Mouse (Mus musculus) yolk sac, embryonic 10.5 days (tissue): ENCODE measurements around the gene Sympk.
A peak's percentile ranks its signal among the peaks of the same experiment; 100 is the strongest.
"Not testable (repeated sequence)": the region's sequence is repeated elsewhere in the genome, so short reads cannot be mapped to it uniquely, and the experiment has no call there.

Experiments
- DNase-seq: peaks from one replicate; pipeline ENCODE4 v3.0.0-alpha.2; 2017; ENCODE audit warnings: low spot score

Gene Sympk

GRCm38 (mm10) chr7:19052345-19053135 lies 28.4 kb downstream of the Sympk start:
- DNase-seq, result no peak

DNA sequence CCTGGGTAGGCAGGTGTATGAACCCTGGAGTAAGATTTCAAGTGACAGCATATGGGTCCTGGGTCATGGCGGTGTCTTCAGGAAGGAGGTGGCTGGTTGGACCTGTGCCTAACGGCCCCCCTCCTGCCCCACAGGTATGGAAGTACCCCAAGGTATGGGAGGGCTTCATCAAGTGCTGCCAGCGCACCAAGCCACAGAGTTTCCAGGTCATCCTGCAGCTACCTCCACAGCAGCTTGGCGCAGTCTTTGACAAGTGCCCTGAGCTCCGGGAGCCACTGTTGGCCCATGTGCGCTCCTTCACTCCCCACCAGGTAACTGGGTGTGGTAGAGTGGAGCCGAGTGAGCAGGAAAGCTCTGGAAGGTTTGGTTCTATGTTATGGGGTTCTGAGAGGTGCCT lies 29.0 kb downstream of the Sympk start:
- DNase-seq, result no peak

GRCm38 (mm10) chr7:19054047-19054776 lies 30.0 kb downstream of the Sympk start, which contains the start of gene Rsph6a:
Rsph6a (plus strand) TSS chr7:19054690.
- DNase-seq, result peak; percentile 23

DNA sequence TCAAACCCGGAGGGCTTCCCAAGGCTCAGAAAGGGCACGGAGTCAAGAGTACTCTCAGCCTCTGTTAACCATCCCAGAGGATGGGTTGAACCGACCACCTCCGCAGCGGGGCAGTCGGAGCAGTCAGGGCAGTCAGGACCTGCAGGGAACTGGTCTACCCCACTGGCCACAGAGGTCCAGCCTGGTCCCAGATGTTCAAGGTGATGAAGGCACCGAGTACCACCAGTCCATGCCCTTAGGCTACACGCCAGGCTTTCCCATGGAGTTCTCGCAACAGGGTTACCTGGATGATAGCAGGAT lies 30.6 kb downstream of the Sympk start:
- no peak for DNase-seq

DNA sequence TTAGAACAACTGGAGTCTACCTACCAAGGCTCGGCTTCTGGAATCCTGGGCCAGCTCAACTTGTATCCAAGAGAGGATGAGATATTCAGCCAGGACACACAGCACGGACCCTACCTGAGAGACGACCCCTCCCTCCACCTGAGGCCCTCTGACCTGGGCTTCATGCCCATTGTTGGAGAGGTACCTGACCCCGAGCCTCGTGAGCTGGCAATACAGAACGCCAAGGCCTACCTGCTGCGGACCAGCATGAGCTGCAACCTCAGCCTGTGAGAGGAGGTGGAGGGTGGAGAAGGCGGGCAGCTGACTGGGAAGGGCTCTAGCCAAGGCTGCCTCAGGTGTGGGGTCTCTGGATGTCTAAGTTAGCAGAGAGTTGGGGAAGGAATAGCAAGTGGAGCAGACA lies 30.9 kb downstream of the Sympk start:
- no peak for DNase-seq

DNA sequence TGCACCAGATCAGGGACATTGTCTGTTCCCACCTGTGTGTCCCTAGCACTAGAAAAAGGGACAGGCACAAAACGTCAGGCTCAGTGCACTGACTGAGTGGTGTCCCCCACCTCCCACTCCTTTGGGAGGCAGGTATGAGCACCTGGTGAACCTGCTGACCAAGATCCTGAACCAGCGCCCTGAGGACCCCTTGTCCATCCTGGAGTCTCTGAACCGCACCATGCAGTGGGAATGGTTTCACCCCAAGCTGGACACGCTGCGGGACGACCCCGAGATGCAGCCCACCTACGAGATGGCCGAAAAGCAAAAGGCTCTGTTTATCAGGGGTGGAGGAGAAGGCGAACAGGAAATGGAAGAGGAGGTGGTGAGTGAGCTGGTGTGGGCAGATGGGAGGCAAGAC lies 33.2 kb downstream of the Sympk start:
- DNase-seq, result no peak

DNA sequence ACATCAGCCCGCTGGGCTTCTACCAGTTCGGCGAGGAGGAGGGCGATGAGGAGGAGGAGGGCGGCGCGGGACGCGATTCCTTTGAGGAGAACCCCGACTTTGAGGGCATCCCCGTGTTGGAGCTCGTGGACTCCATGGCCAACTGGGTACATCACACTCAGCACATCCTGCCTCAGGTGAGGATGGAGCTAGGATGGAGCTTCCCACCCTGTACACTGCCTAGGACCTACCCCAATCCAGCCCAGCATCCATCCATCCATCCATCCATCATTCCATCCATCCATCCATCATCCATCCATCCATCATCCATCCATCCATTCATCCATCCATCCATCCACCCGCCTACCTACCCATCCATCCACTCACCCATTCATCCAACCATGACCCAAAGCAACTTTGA lies 41.7 kb downstream of the Sympk start:
- DNase-seq, result no peak

DNA sequence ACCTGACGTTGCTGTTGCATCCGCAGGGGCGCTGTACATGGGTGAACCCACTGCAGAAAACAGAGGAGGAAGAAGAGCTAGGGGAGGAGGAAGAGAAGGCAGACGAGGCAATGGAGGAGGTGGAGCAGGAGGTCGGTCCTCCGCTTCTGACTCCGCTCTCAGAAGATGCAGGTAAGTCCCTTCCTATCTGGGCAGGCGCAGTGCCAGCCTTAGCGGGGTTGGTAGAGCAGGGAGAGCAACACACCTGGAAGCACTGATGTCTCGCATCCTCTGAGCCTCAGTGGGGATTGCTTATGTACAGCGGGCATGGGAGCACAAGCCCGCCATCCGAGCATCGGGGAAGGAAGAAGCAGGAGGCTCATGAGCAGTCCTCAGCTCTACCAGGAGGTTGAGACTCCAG lies 42.9 kb downstream of the Sympk start:
- DNase-seq, result no peak

- DNase-seq, result no peak
Measured at GRCm38 (mm10) chr7:19067935-19068334, 43.8 kb downstream of the Sympk start.

DNA sequence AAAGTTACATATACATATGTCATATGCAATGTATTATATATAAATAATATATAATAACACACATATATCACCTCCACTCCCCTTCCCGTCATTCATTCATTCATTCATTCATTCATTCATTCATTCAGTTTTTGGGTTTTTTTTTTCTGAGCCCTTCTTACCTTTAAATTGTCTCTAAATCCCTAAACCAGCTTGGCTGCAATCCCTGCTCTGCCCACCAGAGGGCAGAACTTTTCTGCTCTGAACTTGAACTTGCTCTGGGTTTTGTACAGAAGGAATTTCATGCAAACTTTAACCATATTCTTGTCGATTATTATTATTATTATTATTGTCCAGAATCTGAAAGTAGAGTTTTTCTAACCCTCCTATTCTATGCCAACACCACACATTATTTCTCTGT lies 44.5 kb downstream of the Sympk start:
- no peak for DNase-seq

DNA sequence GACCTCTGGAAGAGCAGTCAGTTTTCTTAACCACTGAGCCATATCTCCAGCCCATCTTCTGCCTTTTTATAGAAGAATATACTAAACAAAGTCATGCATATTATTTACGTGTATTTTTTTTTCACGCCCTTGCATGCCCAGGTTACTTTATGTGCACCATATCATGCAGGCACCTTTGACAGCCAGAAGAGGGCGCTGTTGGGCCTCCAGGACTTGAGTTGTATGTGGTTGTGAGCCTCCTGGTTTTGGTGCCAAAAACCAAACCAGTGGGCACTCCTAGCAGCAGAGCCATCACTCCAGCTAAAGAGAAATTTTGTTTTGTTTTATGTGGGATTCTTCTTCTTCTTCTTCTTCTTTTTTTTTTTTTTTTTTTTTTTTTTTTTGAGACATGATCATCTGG lies 45.3 kb downstream of the Sympk start:
- no peak for DNase-seq

GRCm38 (mm10) chr7:19071024-19071423 lies 46.8 kb downstream of the Sympk start:
- DNase-seq, result not testable (repeated sequence)

GRCm38 (mm10) chr7:19073504-19073903 lies 49.3 kb downstream of the Sympk start:
- no peak for DNase-seq

GRCm38 (mm10) chr7:19074494-19074893 lies 50.3 kb downstream of the Sympk start:
- DNase-seq, result no peak

DNA sequence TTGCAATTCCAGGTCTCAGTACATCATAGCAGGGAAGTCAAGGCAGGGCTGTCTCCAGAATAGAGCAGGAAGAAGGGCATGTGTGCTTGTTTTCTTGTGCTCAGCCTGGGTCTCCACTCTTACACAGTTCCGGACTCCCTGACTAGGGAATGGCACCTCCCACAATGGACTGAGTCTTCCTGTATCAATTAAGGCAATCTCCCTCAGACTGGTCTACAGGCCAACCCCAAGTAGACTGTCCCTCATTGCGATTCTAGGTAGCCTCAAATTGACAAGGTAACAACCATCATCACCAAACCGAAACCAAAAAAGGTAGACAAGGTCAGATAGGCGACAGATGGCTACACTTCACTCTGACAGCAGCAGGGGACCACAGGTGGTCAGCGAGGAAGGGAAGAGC lies 51.1 kb downstream of the Sympk start:
- no peak for DNase-seq

- peak; percentile 99 for DNase-seq
Measured at GRCm38 (mm10) chr7:19075723-19076585, 51.8 kb downstream of the Sympk start, which contains the start of gene Dmwd. Dmwd (plus strand) TSS chr7:19076227.

DNA sequence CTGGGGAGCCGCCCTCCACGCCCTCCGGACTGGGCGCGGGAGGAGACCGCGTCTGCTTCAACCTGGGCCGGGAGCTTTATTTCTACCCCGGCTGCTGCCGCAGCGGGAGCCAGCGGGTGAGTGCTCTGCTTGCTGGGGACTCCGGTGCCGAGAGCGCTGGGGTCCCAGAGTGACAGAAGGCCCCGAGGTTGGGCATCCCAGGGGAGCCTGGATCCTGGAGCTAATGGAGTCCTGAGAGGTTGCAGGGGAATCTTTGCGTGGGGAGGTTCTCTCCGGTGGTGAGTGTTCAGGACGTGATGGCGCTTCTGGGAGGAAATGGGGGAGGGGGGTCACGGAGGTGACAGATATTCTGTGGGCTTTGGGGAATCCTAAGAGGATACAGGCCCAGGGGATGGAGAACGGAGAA lies 52.4 kb downstream of the Sympk start:
- no peak for DNase-seq

DNA sequence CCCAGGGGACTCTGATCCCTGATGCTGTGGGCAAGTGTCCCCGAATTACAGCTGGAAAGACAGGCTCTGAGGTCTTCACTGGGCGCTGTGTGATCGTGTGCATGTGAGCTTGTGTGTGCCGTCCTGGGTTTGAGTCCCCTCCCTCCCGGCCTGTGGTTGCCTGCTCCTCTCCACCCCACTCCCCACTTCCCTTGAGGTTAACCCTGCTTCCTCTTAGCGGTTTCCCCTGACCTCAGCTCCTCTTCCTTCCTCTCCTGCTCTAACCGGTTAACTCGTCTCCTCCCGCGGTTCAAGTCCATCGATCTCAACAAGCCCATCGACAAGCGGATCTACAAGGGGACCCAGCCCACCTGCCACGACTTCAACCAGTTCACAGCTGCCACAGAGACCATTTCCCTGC lies 53.6 kb downstream of the Sympk start:
- DNase-seq, result no peak

DNA sequence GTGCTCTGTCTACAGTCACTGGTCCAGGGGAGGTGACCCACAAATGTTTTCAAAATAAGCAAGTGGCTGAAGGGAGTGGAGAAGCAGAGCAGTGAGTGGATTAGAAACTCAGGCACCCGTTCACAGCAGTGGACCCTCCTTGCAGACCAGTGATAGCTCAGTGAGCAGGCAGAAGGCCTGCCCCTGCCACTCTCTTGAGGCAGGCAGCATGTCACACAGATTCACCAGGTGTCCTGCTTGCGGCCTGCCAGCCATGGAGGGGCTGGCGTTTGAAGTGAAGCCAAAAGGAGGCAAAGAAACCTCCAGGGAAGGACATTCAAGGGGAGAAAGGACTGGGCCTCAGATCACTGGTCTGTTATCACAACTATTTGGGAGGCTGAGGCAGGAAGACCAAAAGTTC lies 54.6 kb downstream of the Sympk start:
- DNase-seq, result no peak

- no peak for DNase-seq
Measured at GRCm38 (mm10) chr7:19080451-19080950, 56.3 kb downstream of the Sympk start.

DNA sequence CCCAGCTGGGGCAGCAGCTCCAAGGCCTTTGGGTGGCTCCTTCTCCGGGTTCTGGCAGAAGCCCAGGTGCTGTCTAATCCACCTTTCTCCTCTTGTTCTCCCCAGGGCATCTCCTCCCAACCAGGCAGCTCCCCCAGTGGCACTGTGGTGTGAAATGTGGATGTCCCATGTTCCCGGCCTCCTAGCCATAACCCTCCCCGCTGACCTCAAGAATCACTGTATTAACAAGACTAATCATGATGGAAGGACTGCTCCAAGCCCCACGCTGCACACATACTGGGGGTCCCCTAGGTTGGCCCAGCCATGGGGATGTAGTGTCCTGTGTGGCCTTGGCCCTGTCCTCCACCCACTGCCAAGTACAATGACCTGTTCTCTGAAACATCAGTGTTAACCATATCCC lies 58.0 kb downstream of the Sympk start:
- no peak for DNase-seq

DNA sequence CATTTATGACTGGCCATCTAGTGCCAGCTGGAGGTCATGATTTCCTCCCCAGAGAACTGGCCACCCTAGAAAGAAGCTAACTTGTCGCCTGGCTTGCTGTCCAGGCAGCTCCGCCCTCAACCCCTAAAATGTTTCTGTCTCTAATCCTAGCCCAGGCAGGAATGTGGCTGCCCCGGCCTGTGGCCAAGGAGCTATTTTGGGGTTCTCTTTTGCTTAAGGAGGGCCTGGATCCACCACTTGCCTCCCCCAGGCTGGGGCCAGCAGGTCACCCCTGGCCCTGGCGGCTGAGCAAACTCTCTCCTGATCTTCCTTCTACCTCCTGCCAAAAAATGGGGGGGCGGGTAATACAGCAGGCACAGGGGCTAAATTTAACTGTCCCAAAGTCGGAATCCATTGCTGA lies 58.9 kb downstream of the Sympk start:
- DNase-seq, result no peak

DNA sequence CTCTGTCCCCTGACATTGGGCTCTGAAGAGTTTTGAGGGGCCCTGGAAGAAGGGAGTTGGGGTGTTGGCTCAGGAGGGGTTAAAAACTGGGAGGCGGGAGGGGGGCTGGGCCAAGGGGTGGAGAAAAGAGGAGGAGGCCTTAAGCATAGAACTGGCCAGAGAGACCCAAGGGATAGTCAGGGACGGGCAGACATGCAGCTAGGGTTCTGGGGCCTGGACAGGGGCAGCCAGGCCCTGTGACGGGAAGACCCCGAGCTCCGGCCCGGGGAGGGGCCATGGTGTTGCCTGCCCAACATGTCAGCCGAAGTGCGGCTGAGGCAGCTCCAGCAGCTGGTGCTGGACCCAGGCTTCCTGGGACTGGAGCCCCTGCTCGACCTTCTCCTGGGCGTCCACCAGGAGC lies 59.5 kb downstream of the Sympk start, which contains the start of gene Dmpk:
Gene Dmpk (plus strand): TSS at position 149 of the 400 bp plus-strand sequence.
- no peak for DNase-seq
